Mouse (Mus musculus) brain, embryonic 14.5 days (tissue): ENCODE measurements around the gene Exosc9.

Experiments used
- CTCF ChIP-seq: fragments of 200-500 bp; IDR thresholded peaks from 2 replicates; pipeline ENCODE4 v1.5.1; 2012; ENCODE audit warnings: inconsistent platforms, mild to moderate bottlenecking, moderate library complexity, borderline replicate concordance; ENCODE audit not compliant: insufficient read depth, insufficient read length; ENCODE audit errors: extremely low read depth
- POLR2A ChIP-seq: fragments of 200-500 bp; IDR thresholded peaks from 2 replicates; pipeline ENCODE4 v1.6.1; 2012; ENCODE audit warnings: mild to moderate bottlenecking, inconsistent platforms, borderline replicate concordance; ENCODE audit not compliant: poor library complexity, insufficient read depth, insufficient read length, severe bottlenecking; ENCODE audit errors: extremely low read depth

DNA sequence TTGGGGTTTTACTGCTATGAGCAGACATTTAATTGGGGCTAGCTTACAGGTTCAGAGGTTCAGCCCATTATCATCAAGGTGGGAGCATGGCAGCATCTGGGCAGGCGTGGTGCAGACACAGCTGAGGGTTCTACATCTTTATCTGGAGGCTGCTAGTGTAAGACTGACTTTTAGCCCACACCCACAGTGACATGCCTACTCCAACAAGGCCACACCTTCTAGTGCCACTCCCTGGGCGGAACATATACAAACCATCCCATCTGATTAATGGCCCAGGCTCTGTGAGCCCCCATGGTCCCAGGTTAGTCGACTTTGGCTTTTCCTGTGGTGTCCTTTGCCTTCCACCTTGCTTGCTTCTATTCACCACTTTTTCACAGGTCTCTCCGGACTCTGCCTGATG, 7.2 kb downstream of the Exosc9 start:
- TF ChIP-seq POLR2A = no peak
- TF ChIP-seq CTCF = no peak
